Mouse (Mus musculus): ENCODE measurements around the gene Tmem248. TPM values are rescaled to one million over a fixed set of nuclear protein-coding genes. Genes with fewer than 3 reads are reported as not detected.

Tmem248 gene
- total RNA-seq (2023; ENCODE audit: inconsistent age) = 58.9 to 75.6 TPM (median 64.7 TPM) in 4 replicates

DNA sequence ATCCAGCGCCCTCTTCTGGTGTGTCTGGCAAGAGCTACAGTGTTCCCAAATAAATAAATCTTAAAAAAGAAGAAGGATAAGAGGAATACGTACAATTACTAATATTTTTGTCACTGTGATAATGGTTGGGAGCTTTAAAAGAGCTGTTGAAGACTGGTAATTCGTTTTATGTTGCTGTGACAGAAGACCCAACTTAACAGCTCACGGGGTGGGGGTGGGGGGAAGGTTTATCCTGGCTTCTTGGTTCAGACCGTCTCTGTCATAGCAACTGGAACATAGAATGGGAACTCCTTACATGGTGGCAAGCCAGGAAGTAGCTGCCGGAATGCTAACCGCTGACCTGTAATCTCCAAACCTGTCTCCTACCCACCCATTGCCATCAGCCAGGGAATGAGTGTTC is at the start of gene Tmem248:
TSS of gene Tmem248 (plus strand) at position 301 of the 400 bp plus-strand sequence.

DNA sequence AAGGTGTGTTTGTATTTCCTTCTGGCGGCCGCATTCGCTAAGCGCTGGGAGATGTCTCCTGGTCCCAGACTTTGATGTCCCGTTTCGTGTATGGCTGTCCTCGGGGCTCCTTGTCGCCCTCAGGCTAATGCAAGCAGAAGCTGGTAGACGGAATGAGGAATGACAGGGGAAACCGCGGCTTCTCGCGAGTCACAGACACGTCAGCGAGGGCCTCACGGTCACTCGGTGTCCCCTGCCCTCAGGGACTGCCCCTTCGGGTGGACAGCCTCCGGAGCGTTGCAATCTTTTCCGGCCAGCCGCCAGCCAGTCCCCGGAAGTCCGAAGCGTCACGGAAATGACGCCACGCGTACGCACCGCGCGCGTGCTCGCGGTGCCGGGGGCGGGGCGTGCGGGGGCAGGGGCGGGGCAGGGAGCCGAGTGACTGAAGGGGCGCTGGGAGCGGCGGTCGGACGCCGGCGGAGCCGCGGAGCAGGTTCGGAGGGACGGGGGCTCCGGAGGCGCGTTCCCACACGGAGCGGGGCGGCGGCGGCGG is 45.4 kb upstream of the Tmem248 start, which contains the start of gene Rabgef1:
TSS of gene Rabgef1 (plus strand) at position 376 of the 532 bp plus-strand sequence.

DNA sequence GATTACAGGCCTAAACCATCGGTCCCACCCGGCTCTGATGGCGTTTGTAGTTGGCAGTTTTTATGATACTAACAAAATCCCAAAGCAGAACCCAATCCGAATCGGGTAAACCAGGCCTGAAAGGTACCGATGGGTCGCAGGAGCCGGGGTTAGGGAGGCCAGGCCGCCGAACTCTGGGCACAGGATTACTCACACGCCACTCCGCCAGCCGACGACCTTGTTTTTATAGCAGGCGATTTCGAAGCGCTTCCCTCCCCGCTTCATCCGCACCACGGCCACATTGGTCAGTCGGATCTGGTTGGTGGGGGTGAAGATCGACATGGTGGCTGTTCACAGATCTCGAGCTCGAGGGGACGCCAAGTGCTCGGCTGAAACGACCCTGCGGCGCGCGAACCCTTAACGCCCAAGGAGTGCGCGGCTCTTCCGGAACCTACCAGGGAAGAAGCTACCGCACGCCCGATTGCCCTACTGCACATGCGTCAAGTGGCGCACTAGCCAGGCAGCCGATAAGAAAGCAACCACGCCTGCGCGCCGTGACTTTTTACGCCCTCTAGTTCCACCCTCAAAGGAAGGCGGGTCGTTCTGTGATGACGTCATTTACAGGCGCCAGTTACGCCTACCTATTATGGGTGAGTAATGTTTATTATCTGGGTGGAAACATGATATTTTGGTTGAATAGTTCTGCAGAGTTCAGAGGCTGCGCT is 38.3 kb downstream of the Tmem248 start, which contains the start of the genes Sbds and Tyw1:
TSS of gene Sbds (minus strand) at position 514 of the 704 bp plus-strand sequence.
TSS of gene Tyw1 (plus strand) at position 603 of the 704 bp plus-strand sequence.

Other genes starting within 250 kb of the Tmem248 start
- gene Gusb, start 214.0 kb upstream of the Tmem248 start, total RNA-seq (2023; ENCODE audit: inconsistent age) = 31.0 to 36.7 TPM (median 34.3 TPM) in 4 replicates
- 12.5 to 16.6 TPM (median 15.1 TPM) in 4 replicates for gene Asl, start 187.8 kb upstream of the Tmem248 start, total RNA-seq (2023; ENCODE audit: inconsistent age)
- gene Crcp, start 187.8 kb upstream of the Tmem248 start, total RNA-seq (2023; ENCODE audit: inconsistent age) = 19.9 to 27.9 TPM (median 25.3 TPM) in 4 replicates
- gene Tpst1, start 143.8 kb upstream of the Tmem248 start, total RNA-seq (2023; ENCODE audit: inconsistent age) = 35.5 to 43.0 TPM (median 39.8 TPM) in 4 replicates
- gene Kctd7, start 72.2 kb upstream of the Tmem248 start, total RNA-seq (2023; ENCODE audit: inconsistent age) = 2.4 to 3.7 TPM (median 2.7 TPM) in 4 replicates
- 62.8 to 78.3 TPM (median 67.8 TPM) in 4 replicates for gene Rabgef1, start 45.3 kb upstream of the Tmem248 start, total RNA-seq (2023; ENCODE audit: inconsistent age)
- 98.6 to 108 TPM (median 104 TPM) in 4 replicates for gene Sbds, start 38.4 kb downstream of the Tmem248 start, total RNA-seq (2023; ENCODE audit: inconsistent age)
- 27.6 to 30.3 TPM (median 28.5 TPM) in 4 replicates for gene Tyw1, start 38.5 kb downstream of the Tmem248 start, total RNA-seq (2023; ENCODE audit: inconsistent age)
- not detected in 4 replicates for gene Caln1, start 152.4 kb downstream of the Tmem248 start, total RNA-seq (2023; ENCODE audit: inconsistent age)
- not detected in 4 replicates for gene A330070K13Rik, start 167.6 kb downstream of the Tmem248 start, total RNA-seq (2023; ENCODE audit: inconsistent age)